Mouse (Mus musculus) limb, embryonic 14.5 days (tissue): ENCODE data around the gene Cc2d1a. TPM values are rescaled to one million over a fixed set of nuclear protein-coding genes. Genes with fewer than 3 reads are reported as not detected.

Experiments used
- ATAC-seq: fragments of 200-750 bp; cut with Nextera tagmentation; 2 replicates; pipeline ENCODE4 v1.8.0; 2017; ENCODE audit warnings: low read depth, moderate number of reproducible peaks, moderate TSS enrichment; ENCODE audit not compliant: low FRiP score
- DNase-seq: peaks from one replicate; pipeline ENCODE4 v3.0.0-alpha.2; 2015; ENCODE audit warnings: low spot score
- H3K27ac ChIP-seq: fragments of 300-500 bp; sonication (generic); replicated peaks from 2 replicates; pipeline ENCODE4 v1.5.1; 2014; ENCODE audit warnings: low read depth, mild to moderate bottlenecking, low read length, moderate library complexity, mixed read lengths
- H3K27me3 ChIP-seq: fragments of 300-500 bp; sonication (generic); 2 replicates; pipeline ENCODE4 v1.6.1; 2014; ENCODE audit warnings: low read length, mixed read lengths; ENCODE audit not compliant: control insufficient read depth, insufficient read depth
- H3K36me3 ChIP-seq: fragments of 300-500 bp; sonication (generic); 2 replicates; pipeline ENCODE4 v1.6.1; 2014; ENCODE audit warnings: mild to moderate bottlenecking, low read length, moderate library complexity, mixed read lengths; ENCODE audit not compliant: control insufficient read depth, insufficient read depth
- H3K4me1 ChIP-seq: fragments of 300-500 bp; sonication (generic); 2 replicates; pipeline ENCODE4 v1.6.1; 2014; ENCODE audit warnings: antibody characterized with exemption, low read length, mixed read lengths; ENCODE audit not compliant: control insufficient read depth, insufficient read depth
- H3K4me2 ChIP-seq: fragments of 300-500 bp; sonication (generic); replicated peaks from 2 replicates; pipeline ENCODE4 v1.6.1; 2014; ENCODE audit warnings: low read depth, mild to moderate bottlenecking, low read length, moderate library complexity; ENCODE audit not compliant: severe bottlenecking
- H3K4me3 ChIP-seq: fragments of 300-500 bp; sonication (generic); replicated peaks from 2 replicates; pipeline ENCODE4 v1.5.1; 2014; ENCODE audit warnings: low read length
- H3K9ac ChIP-seq: fragments of 300-500 bp; sonication (generic); 2 replicates; pipeline ENCODE4 v1.6.1; 2014; ENCODE audit warnings: mild to moderate bottlenecking, low read depth, low read length, moderate library complexity; ENCODE audit not compliant: severe bottlenecking
- H3K9me3 ChIP-seq: fragments of 300-500 bp; sonication (generic); 2 replicates; pipeline ENCODE4 v1.6.1; 2016; ENCODE audit warnings: low read length; ENCODE audit not compliant: control insufficient read depth
- POLR2A ChIP-seq: fragments of 200-500 bp; IDR thresholded peaks from 2 replicates; pipeline ENCODE4 v1.8.0; 2012; ENCODE audit warnings: inconsistent platforms, mild to moderate bottlenecking, moderate library complexity, borderline replicate concordance; ENCODE audit not compliant: insufficient read depth, insufficient read length; ENCODE audit errors: extremely low read depth
- WGBS: fragments of 180-500 bp; shearing (Covaris S2); extraction: QIAGEN DNeasy Blood & Tissue Kit; methylation state at CpG from one replicate; pipeline ENCODE4 v1.1.7; 2014; 5-methylcytosine and 5-hydroxymethylcytosine counted together
- polyA plus RNA-seq, 2 experiments: library from polyadenylated mRNA; depleted of rRNA in 1 of 2; stranded (reverse) in 1 of 2; unstranded in 1 of 2; fragments of >200 nt; fragmentation: Nextera tagmentation in 1 of 2; extraction: Ambion mirVana in 1 of 2; gene quantifications; 2 replicates each; pipeline versions ENCODE4 v1.2.1 to v1.2.3; 2012 to 2014

Gene Cc2d1a
- polyA plus RNA-seq, 2 experiments = 21.6 to 30.9 TPM

DNA sequence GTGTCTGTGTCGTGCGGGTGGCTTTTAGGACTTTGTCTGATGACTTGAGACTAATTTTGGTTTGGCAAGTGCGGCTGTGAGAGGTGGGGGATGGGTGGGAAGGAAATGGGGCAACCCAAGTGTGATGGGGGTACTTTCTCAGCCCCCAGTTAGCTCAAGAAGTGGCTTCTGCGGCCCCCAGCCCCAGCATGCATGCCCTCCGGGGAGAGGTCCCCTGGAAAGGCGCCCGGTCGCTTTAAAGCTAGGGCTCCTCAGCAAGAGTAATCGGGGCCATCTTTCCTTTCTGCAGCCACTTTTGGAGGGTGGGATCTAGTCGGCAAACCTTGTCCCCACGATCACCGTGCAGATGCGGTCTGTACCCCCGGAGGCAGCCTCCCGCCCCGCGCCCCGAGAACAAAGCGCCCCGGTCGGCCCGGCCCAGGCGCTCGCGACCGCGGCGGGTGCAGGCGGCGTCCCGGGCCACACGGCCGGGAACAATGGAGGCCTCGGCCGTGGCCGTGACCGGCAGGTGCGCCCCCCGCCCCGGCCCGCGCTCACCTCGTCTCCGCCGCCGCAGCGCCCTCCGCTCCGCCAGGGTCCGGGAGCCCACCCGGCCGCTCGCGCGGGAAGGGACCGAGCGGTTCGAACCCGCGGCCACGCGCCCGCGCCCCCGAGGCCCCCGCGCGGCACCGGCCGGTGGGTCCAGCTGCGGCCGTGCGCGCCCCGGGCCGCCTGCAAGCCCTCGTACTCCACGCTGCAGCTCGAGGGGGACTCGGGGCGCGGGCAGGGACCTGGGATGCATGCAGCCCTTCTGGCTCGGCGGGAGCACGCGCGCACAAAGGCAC is 35.7 kb upstream of the Cc2d1a start:
- Histone ChIP-seq H3K36me3 (no peaks in the 10 kb centered on the region), H3K27me3 (no peaks in the 10 kb centered on the region), H3K27ac (peak overlapping the region; percentile 96), H3K4me3 (peak overlapping the region; percentile 81), H3K4me2 (peak overlapping the region; percentile 85), H3K9ac (peak overlapping the region; percentile 99), H3K9me3 (no peaks in the 10 kb centered on the region), H3K4me1 (peaks cover 40% of the 10 kb centered on the region)
- WGBS = under 1% methylated on average over 61 of the region's 87 CpGs
- TF ChIP-seq POLR2A = no peak
- DNase-seq = no peak
- ATAC-seq = peak; percentile 48

- H3K36me3 ChIP-seq = no peaks in the 10 kb centered on the region
- H3K9ac ChIP-seq = peak overlapping the region; percentile 99
- H3K4me2 ChIP-seq = peak overlapping the region; percentile 85
- TF ChIP-seq POLR2A = no peak
- H3K27me3 ChIP-seq = no peaks in the 10 kb centered on the region
- peaks cover 40% of the 10 kb centered on the region for H3K4me1 ChIP-seq
- WGBS = 40% methylated on average over 4 of the region's 4 CpGs
- H3K27ac ChIP-seq = peak overlapping the region; percentile 96; the same call in 1 of the 2 replicates
- no peak for DNase-seq
- H3K9me3 ChIP-seq = no peaks in the 10 kb centered on the region
- H3K4me3 ChIP-seq = peak overlapping the region; percentile 81
- ATAC-seq = no peak
Measured at GRCm38 (mm10) chr8:84182833-84183232, 35.1 kb upstream of the Cc2d1a start.

DNA sequence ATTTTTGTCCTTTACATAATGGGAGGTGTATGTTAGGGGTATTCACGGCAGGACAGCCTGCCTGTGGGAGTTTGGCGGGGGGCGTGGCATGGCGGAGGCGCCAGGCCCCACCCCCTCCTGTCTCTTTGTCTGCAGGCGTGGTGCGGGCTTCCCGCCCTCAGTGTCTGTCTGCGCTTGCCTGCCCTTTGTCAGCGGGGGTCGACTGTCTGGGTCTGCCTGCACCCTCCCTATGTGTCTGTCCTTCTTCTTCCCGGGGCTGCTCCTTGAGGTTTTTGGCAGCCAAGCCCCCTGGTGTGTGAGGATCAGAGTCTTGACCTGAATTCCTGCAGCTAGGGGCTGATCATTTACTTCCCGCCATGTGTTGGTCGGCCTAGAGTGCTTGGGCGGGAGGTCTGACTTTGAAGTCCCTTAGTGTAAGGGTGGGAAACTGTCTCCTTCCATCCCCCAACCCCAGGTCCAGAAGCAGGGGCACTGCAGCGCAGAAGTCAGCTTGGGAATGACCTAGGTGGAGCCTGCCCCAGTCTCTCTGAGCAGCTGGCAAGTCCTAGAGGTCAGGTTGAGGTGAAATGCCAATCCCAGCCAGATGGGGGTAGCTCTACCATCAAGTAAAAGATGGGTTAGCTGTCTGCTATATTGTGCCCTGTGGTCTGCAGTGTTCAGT is 32.9 kb upstream of the Cc2d1a start:
- Histone ChIP-seq H3K4me1 (peaks cover 40% of the 10 kb centered on the region), H3K4me2 (peak overlapping the region; percentile 55), H3K36me3 (peaks cover 10% of the 10 kb centered on the region), H3K9ac (peak overlapping the region; percentile 51), H3K9me3 (no peaks in the 10 kb centered on the region), H3K27ac (peak overlapping the region; percentile 61), H3K4me3 (peak overlapping the region; percentile 25), H3K27me3 (no peaks in the 10 kb centered on the region)
- ATAC-seq (peak; percentile 67), DNase-seq (peak; percentile 61)
- TF ChIP-seq POLR2A = no peak
- WGBS = 1% methylated on average over 16 of the region's 16 CpGs

- H3K36me3 ChIP-seq = peaks cover 11% of the 10 kb centered on the region
- H3K27me3 ChIP-seq = no peaks in the 10 kb centered on the region
- 5% methylated on average over 4 of the region's 4 CpGs for WGBS
- H3K9ac ChIP-seq = peak overlapping the region; percentile 51
- ATAC-seq (no peak), DNase-seq (no peak)
- H3K27ac ChIP-seq = 0 out of 2 replicates have a peak overlapping the region, but pooled peaks have one; percentile 10
- TF ChIP-seq POLR2A = no peak
- peak overlapping the region; percentile 25 for H3K4me3 ChIP-seq
- H3K4me1 ChIP-seq = peaks cover 40% of the 10 kb centered on the region
- no peaks in the 10 kb centered on the region for H3K9me3 ChIP-seq
- H3K4me2 ChIP-seq = peak overlapping the region; percentile 55
Measured at GRCm38 (mm10) chr8:84179946-84180345, 32.2 kb upstream of the Cc2d1a start.

DNA sequence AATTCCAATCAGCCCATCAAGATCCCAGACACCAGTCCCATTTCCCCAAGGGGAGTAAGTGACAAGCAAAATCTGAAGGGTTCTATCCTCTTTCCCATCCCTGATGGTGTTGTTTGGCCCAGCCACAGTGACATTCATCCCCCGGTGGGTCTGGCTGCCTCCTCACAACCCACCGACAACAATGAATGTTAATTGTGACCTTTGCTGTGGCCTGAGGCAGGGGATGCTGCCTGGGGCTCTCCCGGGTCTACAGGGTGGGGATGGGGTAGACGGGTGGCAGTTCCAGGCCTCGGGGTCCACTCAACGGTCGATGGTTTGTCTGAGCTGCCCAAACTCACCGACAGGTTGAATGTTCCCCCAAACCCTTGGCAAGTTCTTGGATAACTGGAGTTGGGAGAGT is 30.9 kb upstream of the Cc2d1a start:
- TF ChIP-seq POLR2A = no peak
- Histone ChIP-seq H3K9me3 (no peaks in the 10 kb centered on the region), H3K4me2 (no peak overlapping the region), H3K4me1 (peaks cover 32% of the 10 kb centered on the region), H3K27ac (no peak overlapping the region), H3K36me3 (peaks cover 24% of the 10 kb centered on the region), H3K27me3 (no peaks in the 10 kb centered on the region), H3K9ac (no peak overlapping the region), H3K4me3 (no peak overlapping the region)
- WGBS = 75% methylated on average over 8 of the region's 8 CpGs
- no peak for ATAC-seq
- DNase-seq = no peak
